Mouse (Mus musculus): Measurements from ENCODE around the gene Rsph1. TPM values are rescaled to one million over a fixed set of nuclear protein-coding genes. Genes with fewer than 3 reads are reported as not detected.

The Rsph1 gene
- total RNA-seq, 2 experiments from 2014 or later = 0.72 to 1.8 TPM

- no peak for ATAC-seq (replicated peaks; ENCODE audit: poor library complexity)
Observed at GRCm38 (mm10) chr17:31259825-31260224, 17.4 kb downstream of the Rsph1 start.

- ATAC-seq (replicated peaks; ENCODE audit: poor library complexity) = no peak
Observed at GRCm38 (mm10) chr17:31259145-31259544, 18.0 kb downstream of the Rsph1 start.

- ATAC-seq (replicated peaks; ENCODE audit: poor library complexity) = no peak
Observed at GRCm38 (mm10) chr17:31258310-31258865, 18.8 kb downstream of the Rsph1 start.

- ATAC-seq (replicated peaks; ENCODE audit: poor library complexity) = no peak
Observed at GRCm38 (mm10) chr17:31257898-31258297, 19.3 kb downstream of the Rsph1 start.

GRCm38 (mm10) chr17:31257149-31257548, 20.0 kb downstream of the Rsph1 start:
- ATAC-seq (replicated peaks; ENCODE audit: poor library complexity) = no peak

GRCm38 (mm10) chr17:31254463-31254931, 22.7 kb downstream of the Rsph1 start:
- peak; percentile 96 for ATAC-seq (replicated peaks; ENCODE audit: poor library complexity)

GRCm38 (mm10) chr17:31253951-31254350, 23.2 kb downstream of the Rsph1 start:
- no peak for ATAC-seq (replicated peaks; ENCODE audit: poor library complexity)

- no peak for ATAC-seq (replicated peaks; ENCODE audit: poor library complexity)
Observed at GRCm38 (mm10) chr17:31247144-31247543, 30.0 kb downstream of the Rsph1 start.

- ATAC-seq (replicated peaks; ENCODE audit: poor library complexity) = no peak
Observed at GRCm38 (mm10) chr17:31245321-31245720, 31.9 kb downstream of the Rsph1 start.

- ATAC-seq (replicated peaks; ENCODE audit: poor library complexity) = no peak
Observed at GRCm38 (mm10) chr17:31242764-31243163, 34.4 kb downstream of the Rsph1 start.

- no peak for ATAC-seq (replicated peaks; ENCODE audit: poor library complexity)
Observed at GRCm38 (mm10) chr17:31241156-31241555, 36.0 kb downstream of the Rsph1 start.

- ATAC-seq (replicated peaks; ENCODE audit: poor library complexity) = peak; percentile 83
Observed at GRCm38 (mm10) chr17:31238234-31239020, 38.8 kb downstream of the Rsph1 start.

- no peak for ATAC-seq (replicated peaks; ENCODE audit: poor library complexity)
Observed at GRCm38 (mm10) chr17:31235915-31236314, 41.3 kb downstream of the Rsph1 start.

- ATAC-seq (replicated peaks; ENCODE audit: poor library complexity) = no peak
Observed at GRCm38 (mm10) chr17:31232251-31233010, 44.8 kb downstream of the Rsph1 start.

GRCm38 (mm10) chr17:31231780-31232179, 45.4 kb downstream of the Rsph1 start:
- ATAC-seq (replicated peaks; ENCODE audit: poor library complexity) = no peak

- 0 out of 2 replicates have a peak, but pooled peaks have one; percentile 29 for ATAC-seq (replicated peaks; ENCODE audit: poor library complexity)
Observed at GRCm38 (mm10) chr17:31226931-31227330, 50.3 kb downstream of the Rsph1 start.

- no peak for ATAC-seq (replicated peaks; ENCODE audit: poor library complexity)
Observed at GRCm38 (mm10) chr17:31226368-31226767, 50.8 kb downstream of the Rsph1 start.

- no peak for ATAC-seq (replicated peaks; ENCODE audit: poor library complexity)
Observed at GRCm38 (mm10) chr17:31224591-31224990, 52.6 kb downstream of the Rsph1 start.

GRCm38 (mm10) chr17:31223835-31224234, 53.3 kb downstream of the Rsph1 start:
- peak; percentile 83 for ATAC-seq (replicated peaks; ENCODE audit: poor library complexity)

- ATAC-seq (replicated peaks; ENCODE audit: poor library complexity) = no peak
Observed at GRCm38 (mm10) chr17:31222810-31223310, 54.3 kb downstream of the Rsph1 start.

Measured in megakaryocyte progenitor cell, adult 5-6 weeks (primary cell).